Mouse (Mus musculus): ENCODE measurements around the gene Daam2.

The Daam2 gene

GRCm38 (mm10) chr17:49429471-49430129, 134.5 kb downstream of the Daam2 start:
- no peak for DNase-seq

GRCm38 (mm10) chr17:49428751-49429415, 135.3 kb downstream of the Daam2 start:
- peak; percentile 44 for DNase-seq

GRCm38 (mm10) chr17:49428239-49428688, 135.9 kb downstream of the Daam2 start, which contains the start of gene Mocs1:
Gene Mocs1, plus strand, starts transcription at chr17:49428362.
- peak; percentile 96 for DNase-seq

- DNase-seq = peak; percentile 68
These were observed 136.4 kb downstream of the Daam2 start for GRCm38 (mm10) chr17:49427631-49428238.

- DNase-seq = no peak
These were observed 140.3 kb downstream of the Daam2 start for GRCm38 (mm10) chr17:49423872-49424271.

GRCm38 (mm10) chr17:49423067-49423325, 141.1 kb downstream of the Daam2 start:
- no peak for DNase-seq

GRCm38 (mm10) chr17:49422286-49423066, 141.7 kb downstream of the Daam2 start:
- no peak for DNase-seq

- no peak for DNase-seq
These were observed 144.3 kb downstream of the Daam2 start for GRCm38 (mm10) chr17:49419813-49420212.

GRCm38 (mm10) chr17:49416228-49416627, 147.9 kb downstream of the Daam2 start:
- DNase-seq = no peak

GRCm38 (mm10) chr17:49413554-49413953, 150.6 kb downstream of the Daam2 start:
- peak; percentile 52 for DNase-seq

GRCm38 (mm10) chr17:49412974-49413373, 151.2 kb downstream of the Daam2 start:
- DNase-seq = no peak
